Mouse (Mus musculus) cerebellum, adult 9-10 months (tissue): ENCODE data around the gene Traf4.
A peak's percentile ranks its signal among the peaks of the same experiment; 100 is the strongest.
"Not testable (repeated sequence)": the region's sequence is repeated elsewhere in the genome, so short reads cannot be mapped to it uniquely, and the experiment has no call there.

Experiments used
- DNase-seq: peaks from one replicate; pipeline ENCODE4 v3.0.0; 2022

Gene Traf4

GRCm38 (mm10) chr11:78135314-78135713 lies 30.1 kb downstream of the Traf4 start:
- not testable (repeated sequence) for DNase-seq

- no peak for DNase-seq
These were observed 31.0 kb downstream of the Traf4 start for GRCm38 (mm10) chr11:78134344-78134743.

DNA sequence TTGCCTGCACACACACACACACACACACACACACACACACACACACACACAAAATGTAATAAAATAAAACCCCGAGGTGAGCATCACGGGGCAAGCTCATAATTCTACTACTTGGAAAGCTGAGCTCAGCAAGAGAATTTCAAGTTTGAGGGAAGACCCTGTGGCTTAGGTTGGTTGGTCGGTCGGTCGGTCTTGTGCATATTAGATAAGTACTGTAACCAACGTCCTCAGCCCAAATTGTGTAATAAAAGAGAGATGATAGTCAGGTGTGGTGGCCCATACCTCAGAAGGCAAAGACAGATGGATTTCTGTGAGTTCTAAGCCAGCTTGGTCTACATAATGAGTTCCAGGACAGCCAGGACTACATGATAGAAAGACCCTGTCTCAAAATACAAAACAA lies 31.5 kb downstream of the Traf4 start:
- DNase-seq = no peak

DNA sequence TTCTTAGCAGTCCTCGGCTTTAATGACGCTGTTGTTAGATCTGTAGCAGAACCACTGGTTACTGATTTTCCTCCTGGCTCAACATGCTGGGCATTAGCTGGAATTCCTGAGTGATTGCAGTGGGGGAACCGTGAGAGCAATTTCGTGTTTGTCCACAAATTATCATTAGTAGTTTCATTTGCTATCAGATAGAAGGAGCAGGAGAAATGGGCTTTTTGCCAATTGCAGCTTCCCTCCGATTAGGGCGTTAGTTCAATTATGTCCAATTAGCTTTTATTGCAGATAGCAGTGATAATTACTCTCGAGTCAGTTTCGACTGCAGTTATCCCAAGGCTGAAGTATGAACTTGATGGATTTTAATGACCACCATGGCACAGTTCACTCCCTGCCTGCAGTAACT lies 35.9 kb downstream of the Traf4 start:
- no peak for DNase-seq

DNA sequence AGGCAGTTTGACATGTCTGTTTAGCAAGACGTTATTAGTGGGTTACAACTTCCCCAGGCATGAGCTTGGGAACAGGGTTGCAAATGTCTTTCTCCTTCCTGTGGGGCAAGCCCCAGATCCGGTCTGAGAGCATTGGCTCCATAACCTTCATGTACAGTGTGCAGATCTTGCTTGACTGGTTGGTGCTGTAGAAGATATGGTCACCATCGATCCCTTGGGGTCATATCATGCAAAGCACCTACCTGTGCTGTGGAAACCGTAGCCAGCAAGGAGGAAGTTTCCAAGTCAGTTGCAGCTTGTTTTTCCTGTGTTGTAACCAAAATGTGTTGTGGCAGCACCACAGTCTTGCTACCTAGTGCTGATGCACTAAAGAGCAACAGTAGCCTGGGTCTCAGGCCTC lies 38.6 kb downstream of the Traf4 start:
- DNase-seq = no peak

DNA sequence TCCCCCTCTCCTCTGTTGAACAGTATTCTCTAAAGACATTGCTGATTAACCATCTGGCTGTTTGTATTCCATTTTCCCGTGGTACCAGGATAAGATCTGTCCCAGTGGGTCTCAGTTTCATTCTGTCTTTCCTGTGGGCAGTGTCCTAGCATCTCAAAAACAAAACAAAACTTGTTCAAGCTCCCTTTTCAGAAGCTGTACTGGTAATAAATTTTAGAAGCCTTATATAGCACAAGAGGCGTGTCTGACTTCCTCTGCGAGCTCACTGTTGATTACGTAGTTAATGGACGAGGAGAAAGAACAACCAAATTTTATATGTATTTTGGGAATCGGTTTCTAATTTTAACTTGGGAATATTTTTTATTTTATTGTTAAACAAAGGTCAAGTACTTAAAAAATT lies 39.7 kb downstream of the Traf4 start:
- DNase-seq = no peak

GRCm38 (mm10) chr11:78123782-78124181 lies 41.6 kb downstream of the Traf4 start:
- DNase-seq = no peak

DNA sequence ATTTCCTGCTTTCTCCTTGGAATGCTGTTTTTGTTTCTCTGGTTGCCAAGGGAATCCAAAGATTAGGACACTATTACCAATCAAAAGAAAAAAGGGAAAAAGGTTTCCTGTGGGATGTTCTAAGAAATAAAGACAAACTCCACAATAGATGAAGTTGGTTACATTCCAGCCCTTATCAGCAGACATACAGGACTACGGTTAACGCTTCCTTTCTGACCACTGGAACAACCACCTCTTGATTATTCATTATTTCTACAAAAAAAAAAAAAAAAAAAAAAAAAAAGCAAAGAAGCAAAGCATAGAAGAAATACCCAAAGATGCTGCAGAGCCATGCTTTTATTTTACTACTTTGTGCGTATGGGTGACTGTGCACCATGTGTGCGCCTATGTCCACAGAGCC lies 42.6 kb downstream of the Traf4 start:
- DNase-seq = no peak

- DNase-seq = peak; percentile 57
These were observed 44.2 kb downstream of the Traf4 start for GRCm38 (mm10) chr11:78121176-78121575.

GRCm38 (mm10) chr11:78119898-78120297 lies 45.5 kb downstream of the Traf4 start:
- no peak for DNase-seq

DNA sequence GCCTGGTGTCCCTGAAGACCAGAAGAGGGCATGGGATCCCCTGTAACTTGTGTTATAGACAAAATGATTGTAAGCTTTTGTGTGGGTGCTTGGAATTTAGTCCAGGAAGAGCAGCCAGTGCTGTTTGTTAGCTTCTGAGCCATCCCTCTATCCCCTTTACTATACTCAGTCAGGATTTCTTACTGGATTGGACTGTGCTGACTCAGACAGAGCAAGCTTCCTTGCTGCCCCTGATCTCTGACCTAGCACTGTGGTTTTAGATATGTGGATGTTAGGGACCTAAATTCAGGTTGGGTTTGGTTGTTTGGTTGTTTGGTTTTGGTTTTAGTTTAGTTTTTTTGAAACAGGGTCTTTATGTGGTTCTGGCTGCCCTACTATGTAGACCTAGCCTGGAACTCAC lies 46.9 kb downstream of the Traf4 start:
- no peak for DNase-seq

- no peak for DNase-seq
These were observed 49.3 kb downstream of the Traf4 start for GRCm38 (mm10) chr11:78116146-78116410.

- DNase-seq = peak; percentile 96
These were observed 49.8 kb downstream of the Traf4 start for GRCm38 (mm10) chr11:78115367-78116145.

- no peak for DNase-seq
These were observed 50.6 kb downstream of the Traf4 start for GRCm38 (mm10) chr11:78114676-78115366.

DNA sequence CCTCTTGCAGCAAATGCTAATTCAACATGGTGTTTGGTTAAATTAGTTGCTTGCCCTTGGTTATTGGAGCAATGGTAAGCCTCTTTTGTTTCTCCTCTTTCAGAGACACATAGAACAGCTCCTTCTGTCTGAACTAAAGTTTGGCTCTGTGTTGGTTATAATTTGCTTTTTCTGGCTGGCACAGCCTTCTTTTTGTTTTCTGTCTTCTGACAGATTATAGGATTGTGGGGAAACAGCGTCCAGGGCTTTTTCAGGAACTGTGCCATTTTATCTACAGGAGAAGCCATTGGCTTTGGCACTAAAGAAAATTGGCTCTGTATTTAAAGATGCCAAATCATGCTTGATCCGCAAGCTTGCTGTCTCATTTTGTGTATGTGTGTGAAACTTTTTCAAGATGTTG lies 51.8 kb downstream of the Traf4 start:
- DNase-seq = no peak
